Mouse (Mus musculus) spleen, postnatal 14 days (tissue): ENCODE data around the gene Tmem52.

Experiments used
- DNase-seq, 2 experiments: peaks; one replicate each; pipeline ENCODE4 v3.0.0; 2021 to 2022; ENCODE audit warnings: low spot score in 2 of 2

The Tmem52 gene

GRCm38 (mm10) chr4:155508614-155509013, 39.7 kb downstream of the Tmem52 start:
- DNase-seq: no peak

GRCm38 (mm10) chr4:155510981-155511380, 42.1 kb downstream of the Tmem52 start:
- no peak for DNase-seq

GRCm38 (mm10) chr4:155514810-155515209, 45.9 kb downstream of the Tmem52 start:
- DNase-seq: no peak

- DNase-seq: no peak
Observed at GRCm38 (mm10) chr4:155517948-155518517, 49.1 kb downstream of the Tmem52 start.
